Mouse (Mus musculus): ENCODE results near the gene Vwa2.

- TF ChIP-seq CTCF (IDR thresholded peaks at IDR 0.05; ENCODE audit: control insufficient read depth, insufficient read depth, insufficient read length), result no peak
- TF ChIP-seq MYOD1 (IDR thresholded peaks at IDR 0.05; ENCODE audit: control insufficient read depth, insufficient read length, low read depth), result peak; percentile 98
These were observed 65.8 kb downstream of the Vwa2 start for GRCm38 (mm10) chr19:56939826-56940225.

Measured in C2C12 (cell line).